Mouse (Mus musculus): ENCODE measurements around the gene Uba3.
A peak's percentile ranks its signal among the peaks of the same experiment; 100 is the strongest.

Uba3 gene

DNA sequence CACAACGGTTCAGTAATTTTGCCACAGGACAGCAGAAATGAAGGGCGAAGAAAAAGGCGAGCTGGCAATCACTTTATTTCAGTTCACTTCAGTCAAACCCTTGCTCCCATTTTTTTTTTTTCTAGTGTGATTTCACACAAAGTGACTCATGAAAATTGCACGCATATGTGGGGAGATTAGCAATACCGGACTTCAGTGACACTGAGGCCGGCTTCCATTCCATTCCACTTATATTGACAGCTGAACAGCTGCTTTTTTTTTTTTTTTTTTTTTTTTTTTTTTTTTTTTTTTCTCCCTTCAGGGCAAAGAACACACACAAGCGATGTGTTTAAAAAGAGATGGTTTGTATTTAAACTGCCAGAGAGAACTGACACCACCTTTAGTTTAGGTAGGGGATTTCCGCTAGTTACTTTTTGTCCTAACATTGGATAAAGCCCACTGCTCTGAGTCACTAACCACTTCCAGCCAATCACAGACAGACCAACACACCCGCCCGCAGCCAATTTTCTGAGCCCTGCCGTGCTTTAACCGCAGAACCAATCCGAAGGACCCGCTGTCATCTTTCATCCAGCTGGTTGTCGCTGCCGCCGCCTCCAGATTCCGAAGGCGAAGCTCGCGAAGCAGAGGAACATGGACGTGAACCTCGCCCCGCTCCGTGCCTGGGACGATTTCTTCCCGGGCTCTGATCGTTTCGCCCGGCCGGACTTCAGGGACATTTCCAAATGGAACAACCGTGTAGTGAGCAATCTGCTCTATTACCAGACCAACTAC is 4.9 kb upstream of the Uba3 start, which contains the start of gene Arl6ip5:
Arl6ip5 (plus strand) TSS at position 499 of the 771 bp plus-strand sequence.
- peak; percentile 88 for DNase-seq (ENCODE audit: low spot score)

- no peak for DNase-seq (ENCODE audit: low spot score)
Measured at GRCm38 (mm10) chr6:97209751-97210150, 4.3 kb upstream of the Uba3 start.

- no peak for DNase-seq (ENCODE audit: low spot score)
Measured at GRCm38 (mm10) chr6:97209201-97209600, 3.8 kb upstream of the Uba3 start.

DNA sequence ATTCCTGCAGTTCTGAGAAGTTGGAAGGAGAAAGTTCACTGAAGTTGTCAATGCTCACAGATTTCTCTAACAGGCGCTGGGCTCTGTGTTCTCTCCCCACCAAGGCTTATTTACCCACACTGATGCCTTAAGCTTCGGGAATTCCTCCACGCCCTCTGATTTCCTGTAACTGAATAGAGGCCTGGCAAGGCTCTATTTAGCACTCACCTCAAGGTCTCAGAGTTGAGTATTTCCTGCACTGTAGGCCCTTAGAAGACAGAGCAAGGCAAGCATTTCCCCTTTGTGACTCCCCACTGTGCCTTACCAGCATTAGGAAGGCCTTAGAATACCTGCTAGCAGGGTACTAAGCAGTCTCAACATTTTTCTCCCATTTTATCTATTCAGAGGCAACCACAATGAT is 3.0 kb upstream of the Uba3 start:
- DNase-seq (ENCODE audit: low spot score) = no peak

DNA sequence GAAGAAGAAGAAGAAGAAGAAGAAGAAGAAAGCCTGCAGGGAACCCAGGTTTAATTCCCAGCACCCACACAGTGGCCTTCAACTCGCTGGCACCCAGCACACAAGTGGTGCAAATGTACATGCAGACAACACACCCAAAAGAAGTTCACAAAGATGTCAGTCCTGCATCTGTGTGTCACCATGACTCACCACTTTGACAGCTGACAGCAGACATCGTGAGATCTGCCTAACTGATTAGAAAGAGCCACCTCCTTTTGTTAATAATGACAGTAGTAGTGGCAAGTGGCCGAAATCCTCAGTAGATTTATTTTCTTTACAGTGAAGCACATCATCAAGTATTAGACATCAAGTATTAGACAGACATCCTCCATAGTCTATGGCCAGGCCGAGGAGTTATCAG is 1.6 kb upstream of the Uba3 start:
- DNase-seq (ENCODE audit: low spot score) = no peak

- DNase-seq (ENCODE audit: low spot score) = peak; percentile 67
Measured at GRCm38 (mm10) chr6:97204952-97205351, 495 bp downstream of the Uba3 start.

- no peak for DNase-seq (ENCODE audit: low spot score)
Measured at GRCm38 (mm10) chr6:97204252-97204869, 1.1 kb downstream of the Uba3 start.

- DNase-seq (ENCODE audit: low spot score) = no peak
Measured at GRCm38 (mm10) chr6:97202477-97202876, 3.0 kb downstream of the Uba3 start.

DNA sequence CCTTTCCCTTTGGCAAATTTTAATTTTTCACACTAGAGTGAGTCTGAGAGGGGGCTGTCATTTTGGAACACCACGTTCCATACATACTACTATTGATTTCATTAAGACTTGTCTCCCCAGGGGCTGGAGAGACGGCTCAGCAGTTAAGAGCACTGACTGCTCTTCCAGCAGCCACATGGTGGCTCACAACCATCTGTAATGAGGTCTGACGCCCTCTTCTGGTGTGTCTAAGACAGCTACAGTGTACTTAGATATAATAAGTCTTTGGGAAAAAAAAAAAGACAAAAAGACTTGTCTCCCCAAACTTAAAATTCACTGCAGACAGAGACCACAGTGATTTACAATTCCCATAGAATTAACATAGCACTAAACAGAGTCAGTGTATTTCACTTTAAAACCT is 5.0 kb downstream of the Uba3 start:
- DNase-seq (ENCODE audit: low spot score) = no peak

- no peak for DNase-seq (ENCODE audit: low spot score)
Measured at GRCm38 (mm10) chr6:97179367-97179828, 26.0 kb downstream of the Uba3 start.

DNA sequence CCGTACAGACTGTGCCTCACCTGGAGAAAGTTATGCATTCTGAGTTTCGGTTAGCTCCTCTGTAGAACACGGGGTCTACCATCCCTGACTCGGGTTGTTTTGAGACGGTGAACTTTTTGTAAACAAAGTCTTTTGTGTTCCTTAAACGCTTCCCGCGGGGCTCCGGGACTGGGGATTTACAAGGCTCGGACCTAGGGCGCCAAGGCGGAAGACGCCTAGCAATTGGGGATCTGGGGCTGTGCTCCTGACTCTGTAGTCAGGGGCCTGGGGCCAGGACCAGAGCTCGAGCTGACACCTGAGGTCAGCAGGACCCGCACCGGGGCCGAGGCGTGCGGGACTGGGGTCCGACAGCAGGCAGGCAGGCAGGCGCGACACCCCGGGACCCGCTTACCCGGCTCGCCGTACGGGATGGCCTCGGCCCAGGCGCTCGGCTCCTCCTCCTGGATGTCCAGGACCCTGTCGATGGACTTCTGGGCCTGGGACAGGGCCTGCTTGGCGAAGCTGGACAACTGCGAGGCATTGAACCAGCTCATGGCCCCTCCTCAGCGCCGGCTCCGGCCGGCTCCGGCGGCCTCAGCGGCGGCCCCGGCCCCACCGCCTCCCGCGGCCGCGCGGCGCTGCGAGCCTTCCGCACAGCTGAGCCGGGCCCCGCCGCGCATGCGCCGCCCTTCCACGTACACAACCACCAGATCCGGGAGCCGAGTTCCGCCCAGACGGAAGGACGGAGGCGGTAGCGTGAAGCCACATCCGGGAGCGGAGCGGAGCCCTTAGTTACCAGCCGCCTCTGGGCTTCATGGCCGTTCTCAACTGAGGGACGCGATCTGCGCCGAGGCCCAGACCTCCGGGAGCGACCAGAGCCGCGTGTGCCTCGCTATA is 26.7 kb downstream of the Uba3 start, which contains the start of gene Tmf1:
Tmf1 (minus strand) TSS at position 632 of the 876 bp plus-strand sequence.
- peak; percentile 96 for DNase-seq (ENCODE audit: low spot score)

- DNase-seq (ENCODE audit: low spot score) = no peak
Measured at GRCm38 (mm10) chr6:97175716-97176115, 29.7 kb downstream of the Uba3 start.

GRCm38 (mm10) chr6:97150156-97150555 is 55.3 kb downstream of the Uba3 start:
- DNase-seq (ENCODE audit: low spot score) = no peak

DNA sequence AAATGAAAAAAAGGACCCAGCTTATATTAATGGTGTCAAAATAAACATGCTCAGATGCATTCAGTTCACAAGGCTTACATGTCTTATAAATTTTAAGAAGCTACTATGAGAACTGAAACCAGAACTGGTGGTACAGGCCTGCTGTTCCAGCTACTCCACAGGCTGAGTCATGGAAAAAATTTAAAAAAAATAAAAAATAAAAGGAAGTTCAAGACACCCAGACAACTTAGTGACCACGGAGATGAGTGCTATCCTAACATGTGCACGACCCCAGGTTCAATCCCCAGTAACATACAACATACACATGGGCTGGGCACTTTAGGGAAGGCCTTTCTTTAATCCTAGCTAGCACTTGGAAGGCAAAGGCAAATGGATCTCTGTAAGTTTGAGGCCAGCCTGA is 55.7 kb downstream of the Uba3 start:
- DNase-seq (ENCODE audit: low spot score) = no peak

DNA sequence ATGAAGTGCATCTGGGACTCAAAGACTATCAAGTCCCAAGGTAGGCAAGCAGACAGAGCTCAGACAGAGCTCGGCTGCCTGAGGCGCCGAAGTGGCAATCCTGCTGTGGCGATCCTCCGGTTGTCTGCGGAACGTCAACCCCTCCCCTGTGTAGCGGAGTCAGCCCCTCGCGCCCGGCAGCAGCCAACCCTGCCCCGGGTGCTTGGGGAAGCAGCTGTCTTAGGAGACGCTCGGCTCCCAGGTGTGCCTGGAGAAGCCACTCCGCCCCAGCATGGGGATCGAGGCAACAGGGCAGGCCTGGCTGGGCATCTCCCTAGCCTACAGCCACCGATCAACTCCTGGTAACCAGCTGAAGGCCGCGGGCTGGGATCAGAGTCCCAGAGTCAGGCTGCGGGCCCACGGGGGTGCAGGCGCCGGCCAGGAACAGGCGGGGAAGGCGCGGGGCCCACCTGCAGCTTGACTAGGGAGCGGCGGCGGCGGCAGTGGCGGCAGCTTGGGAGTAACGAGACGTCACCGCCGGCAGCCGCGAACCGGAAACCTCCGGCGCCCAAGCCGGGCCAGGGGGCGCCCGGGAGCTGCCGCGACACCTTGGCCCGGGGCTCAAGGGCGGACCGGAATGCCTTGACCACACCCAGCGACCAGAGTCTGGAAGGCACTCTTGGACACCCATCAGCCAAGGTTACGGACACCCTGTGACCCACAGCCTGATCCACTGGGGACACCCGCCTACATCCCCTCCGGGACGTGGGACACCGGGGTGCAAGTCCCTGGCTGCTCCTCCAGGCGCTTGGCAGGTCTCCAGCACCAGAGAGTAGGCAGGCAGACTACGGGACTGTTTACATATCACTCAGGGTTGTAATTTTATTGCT is 56.8 kb downstream of the Uba3 start, which contains the start of gene Eogt:
Eogt (minus strand) TSS at position 800 of the 869 bp plus-strand sequence.
- peak; percentile 69 for DNase-seq (ENCODE audit: low spot score)

GRCm38 (mm10) chr6:97147755-97148382 is 57.6 kb downstream of the Uba3 start:
- no peak for DNase-seq (ENCODE audit: low spot score)

DNA sequence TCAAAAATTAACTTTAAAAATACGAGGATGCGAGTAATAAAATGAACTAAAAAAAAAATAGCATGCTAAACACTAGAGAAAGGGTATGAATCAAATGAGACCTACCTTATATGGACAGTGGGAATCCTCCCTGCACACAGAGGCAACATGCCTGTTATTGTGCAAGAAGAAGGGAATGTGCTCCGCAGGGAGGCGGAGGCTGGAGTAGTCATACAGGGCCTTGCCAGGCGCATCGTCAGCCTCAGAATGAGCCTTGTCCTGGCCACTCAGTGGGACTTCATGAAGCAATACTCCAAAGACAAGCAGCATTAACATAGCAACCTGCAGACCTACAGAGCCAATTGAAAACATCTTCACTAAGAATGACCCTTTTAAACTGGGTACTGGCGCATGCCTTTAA is 60.3 kb downstream of the Uba3 start:
- no peak for DNase-seq (ENCODE audit: low spot score)

GRCm38 (mm10) chr6:97144359-97144758 is 61.1 kb downstream of the Uba3 start:
- no peak for DNase-seq (ENCODE audit: low spot score)

DNA sequence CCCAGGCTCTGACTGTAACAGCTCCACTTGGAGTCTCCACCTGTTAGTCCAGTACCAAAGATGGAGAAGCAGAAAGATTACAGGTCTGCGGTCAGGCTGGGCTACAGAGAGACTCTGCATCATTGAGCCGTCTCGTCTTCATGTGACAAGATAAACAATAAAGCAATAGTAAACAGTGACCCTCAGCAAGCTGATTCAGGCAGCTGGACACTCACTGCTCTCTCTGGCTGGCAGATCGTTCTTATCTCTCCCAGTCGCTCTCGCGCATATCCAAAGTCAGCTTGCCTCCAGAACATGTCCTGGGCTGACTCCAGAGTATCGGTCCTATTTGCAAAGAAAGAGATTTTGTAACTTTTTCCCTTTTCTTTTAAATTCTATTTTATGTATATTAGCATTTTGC is 62.8 kb downstream of the Uba3 start:
- DNase-seq (ENCODE audit: low spot score) = no peak

DNA sequence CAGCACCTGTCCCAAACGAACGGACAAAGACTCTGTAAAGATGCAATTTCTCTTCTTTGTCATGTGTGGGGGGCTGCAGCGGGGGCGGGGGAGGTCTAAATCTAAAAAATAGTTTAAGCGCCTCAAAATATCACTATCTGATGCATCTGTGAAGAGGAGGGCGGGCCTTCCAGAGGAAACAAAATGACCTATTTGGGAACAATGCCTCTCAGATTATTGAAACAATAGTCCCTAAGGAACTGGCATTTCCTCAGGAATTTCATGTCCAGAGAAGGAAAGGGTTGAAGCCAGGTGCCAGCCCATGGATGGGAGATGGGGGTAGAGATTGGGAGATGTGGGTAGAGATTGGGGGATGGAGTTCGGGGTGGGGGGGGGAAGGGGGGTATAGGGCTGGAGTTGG is 63.6 kb downstream of the Uba3 start:
- no peak for DNase-seq (ENCODE audit: low spot score)

Measured in testis, postnatal 14 days (tissue).